Mouse (Mus musculus): ENCODE results near the gene Ccdc27. TPM values are rescaled to one million over a fixed set of nuclear protein-coding genes. Genes with fewer than 3 reads are reported as not detected.

The Ccdc27 gene
- not detected in 2 replicates for total RNA-seq (2023)

GRCm38 (mm10) chr4:154042577-154042976 is at the start of gene Ccdc27:
Gene Ccdc27 (minus strand): TSS chr4:154042677.

GRCm38 (mm10) chr4:154025641-154026440 is 16.6 kb downstream of the Ccdc27 start, which contains the start of gene Smim1:
Gene Smim1 (minus strand): TSS chr4:154026230.

GRCm38 (mm10) chr4:154011646-154012089 is 30.8 kb downstream of the Ccdc27 start, which contains the start of gene Lrrc47:
Gene Lrrc47 (plus strand): TSS chr4:154011731.

Other genes starting within 250 kb of the Ccdc27 start
- 9.8 and 14.2 TPM in 2 replicates for gene A430005L14Rik, start 85.4 kb downstream of the Ccdc27 start, total RNA-seq (2023)
- gene Dffb, start 67.6 kb downstream of the Ccdc27 start, total RNA-seq (2023) = 10.7 and 11.3 TPM in 2 replicates
- 5.4 and 6.6 TPM in 2 replicates for gene Cep104, start 67.5 kb downstream of the Ccdc27 start, total RNA-seq (2023)
- gene Lrrc47, start 30.9 kb downstream of the Ccdc27 start, total RNA-seq (2023) = 26.1 and 42.1 TPM in 2 replicates
- 0.18 TPM in 1 of 2 replicates, not detected in the other for gene Smim1, start 16.4 kb downstream of the Ccdc27 start, total RNA-seq (2023)
- gene Trp73, start 97.5 kb upstream of the Ccdc27 start, total RNA-seq (2023) = not detected in 2 replicates
- gene Wrap73, start 99.7 kb upstream of the Ccdc27 start, total RNA-seq (2023) = 6.6 and 7.9 TPM in 2 replicates
- 157 and 167 TPM in 2 replicates for gene Tprgl, start 118.0 kb upstream of the Ccdc27 start, total RNA-seq (2023)
- gene Megf6, start 128.1 kb upstream of the Ccdc27 start, total RNA-seq (2023) = 0.41 TPM in 1 of 2 replicates, not detected in the other

Measured in neutrophil, adult 65 days (primary cell).